Mouse (Mus musculus) effector memory CD4-positive, alpha-beta T cell, adult 7 months (primary cell): ENCODE measurements around the gene Dcst1. TPM values are rescaled to one million over a fixed set of nuclear protein-coding genes. Genes with fewer than 3 reads are reported as not detected.

Experiments used
- polyA plus RNA-seq: library from polyadenylated mRNA; unstranded; fragments of 100-300 nt; shearing (Covaris generic); gene quantifications from one replicate; pipeline ENCODE4 v1.2.1, GENCODE M21; 2017

Dcst1 gene
- polyA plus RNA-seq = 0.16 TPM

GRCm38 (mm10) chr3:89365153-89365485 lies at the start of gene Dcst1:
Gene Dcst1 (minus strand): TSS chr3:89365253.

GRCm38 (mm10) chr3:89411490-89412393 lies 46.7 kb upstream of the Dcst1 start, which contains the start of gene Flad1:
Gene Flad1 (minus strand): TSS chr3:89411870.

GRCm38 (mm10) chr3:89402693-89403092 lies 37.6 kb upstream of the Dcst1 start, which contains the start of gene Lenep:
Gene Lenep (minus strand): TSS chr3:89402793.

GRCm38 (mm10) chr3:89394006-89394893 lies 29.2 kb upstream of the Dcst1 start, which contains the start of gene Zbtb7b:
Gene Zbtb7b (minus strand): TSS chr3:89394776.

GRCm38 (mm10) chr3:89361675-89362074 lies 3.4 kb downstream of the Dcst1 start, which contains the start of gene Dcst2:
Gene Dcst2 (plus strand): TSS chr3:89361975.

GRCm38 (mm10) chr3:89349869-89350501 lies 15.1 kb downstream of the Dcst1 start, which contains the start of gene Adam15:
Gene Adam15 (minus strand): TSS chr3:89349996.

GRCm38 (mm10) chr3:89337721-89338578 lies 27.1 kb downstream of the Dcst1 start, which contains the start of gene Efna4:
Gene Efna4 (minus strand): TSS chr3:89338028.

GRCm38 (mm10) chr3:89322514-89323165 lies 42.4 kb downstream of the Dcst1 start, which contains the start of gene Efna3:
Gene Efna3 (minus strand): TSS chr3:89322965.

Other genes with a start within 250 kb of the Dcst1 start
- gene Pklr, start 229.1 kb downstream of the Dcst1 start, polyA plus RNA-seq = not detected
- gene Hcn3, start 205.1 kb downstream of the Dcst1 start, polyA plus RNA-seq = 0.48 TPM
- 80.7 TPM for gene Clk2, start 200.5 kb downstream of the Dcst1 start, polyA plus RNA-seq
- 240 TPM for gene Scamp3, start 187.8 kb downstream of the Dcst1 start, polyA plus RNA-seq
- 102 TPM for gene Fam189b, start 182.1 kb downstream of the Dcst1 start, polyA plus RNA-seq
- 106 TPM for gene Gba, start 162.3 kb downstream of the Dcst1 start, polyA plus RNA-seq
- gene Thbs3, start 150.1 kb downstream of the Dcst1 start, polyA plus RNA-seq = 2.3 TPM
- 86.4 TPM for gene Mtx1, start 138.2 kb downstream of the Dcst1 start, polyA plus RNA-seq
- 12.5 TPM for gene Muc1, start 136.2 kb downstream of the Dcst1 start, polyA plus RNA-seq
- gene Krtcap2, start 119.3 kb downstream of the Dcst1 start, polyA plus RNA-seq = 246 TPM
- gene Trim46, start 118.9 kb downstream of the Dcst1 start, polyA plus RNA-seq = 2.6 TPM
- gene Dpm3, start 105.9 kb downstream of the Dcst1 start, polyA plus RNA-seq = 76.3 TPM
- 134 TPM for gene Slc50a1, start 94.7 kb downstream of the Dcst1 start, polyA plus RNA-seq
- not detected for gene Efna1, start 84.1 kb downstream of the Dcst1 start, polyA plus RNA-seq
- gene Efna3, start 42.3 kb downstream of the Dcst1 start, polyA plus RNA-seq = not detected
- gene Efna4, start 27.2 kb downstream of the Dcst1 start, polyA plus RNA-seq = 0.32 TPM
- 18.8 TPM for gene Adam15, start 15.3 kb downstream of the Dcst1 start, polyA plus RNA-seq
- 0.16 TPM for gene Dcst2, start 3.3 kb downstream of the Dcst1 start, polyA plus RNA-seq
- 10.7 TPM for gene Zbtb7b, start 29.5 kb upstream of the Dcst1 start, polyA plus RNA-seq
- not detected for gene Lenep, start 37.5 kb upstream of the Dcst1 start, polyA plus RNA-seq
- gene Flad1, start 46.6 kb upstream of the Dcst1 start, polyA plus RNA-seq = 32.0 TPM
- gene Cks1b, start 53.1 kb upstream of the Dcst1 start, polyA plus RNA-seq = 10.2 TPM
- gene Shc1, start 53.2 kb upstream of the Dcst1 start, polyA plus RNA-seq = 71.5 TPM
- 47.8 TPM for gene Pygo2, start 65.0 kb upstream of the Dcst1 start, polyA plus RNA-seq
- 109 TPM for gene Pbxip1, start 71.5 kb upstream of the Dcst1 start, polyA plus RNA-seq
- gene Pmvk, start 89.3 kb upstream of the Dcst1 start, polyA plus RNA-seq = 7.7 TPM
- not detected for gene Kcnn3, start 154.9 kb upstream of the Dcst1 start, polyA plus RNA-seq